Mouse (Mus musculus) gastrocnemius, postnatal 4 days (tissue): ENCODE measurements around the gene Larp6. TPM values are rescaled to one million over a fixed set of nuclear protein-coding genes. Genes with fewer than 3 reads are reported as not detected.

Source experiments
- DNase-seq, 2 experiments: peaks; one replicate each; pipeline ENCODE4 v3.0.0; 2021 to 2022; ENCODE audit warnings: low spot score in 2 of 2, mixed read lengths in 2 of 2
- total RNA-seq, 2 experiments: library from RNA; stranded (reverse); gene quantifications; 2 replicates each; pipeline ENCODE4 v1.2.3; 2021

Larp6 gene
- total RNA-seq, 2 experiments from 2014 or later, result 2.4 to 2.9 TPM

GRCm38 (mm10) chr9:60714191-60714590 lies 1.4 kb downstream of the Larp6 start:
- DNase-seq, result no peak

DNA sequence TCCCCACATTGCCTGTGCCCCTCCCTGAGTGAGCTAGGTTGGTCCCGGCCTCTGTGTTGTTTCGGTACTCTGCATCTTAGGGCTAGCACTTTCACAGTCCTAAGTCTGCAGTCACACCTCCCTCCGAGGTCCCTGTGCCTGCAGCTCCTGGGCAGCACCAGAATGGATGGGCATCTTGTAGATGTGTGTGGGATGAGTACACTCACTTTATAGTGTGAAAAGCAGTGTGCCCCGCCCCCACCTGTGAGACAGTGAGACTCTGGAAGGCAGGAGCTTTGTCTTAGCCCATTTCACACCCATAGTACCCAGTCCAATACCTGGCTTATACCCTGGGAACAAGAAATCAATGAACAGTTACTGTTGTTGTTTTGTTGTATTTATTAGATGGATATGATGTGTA lies 2.5 kb downstream of the Larp6 start:
- no peak for DNase-seq

GRCm38 (mm10) chr9:60715828-60716227 lies 3.0 kb downstream of the Larp6 start:
- no peak for DNase-seq

DNA sequence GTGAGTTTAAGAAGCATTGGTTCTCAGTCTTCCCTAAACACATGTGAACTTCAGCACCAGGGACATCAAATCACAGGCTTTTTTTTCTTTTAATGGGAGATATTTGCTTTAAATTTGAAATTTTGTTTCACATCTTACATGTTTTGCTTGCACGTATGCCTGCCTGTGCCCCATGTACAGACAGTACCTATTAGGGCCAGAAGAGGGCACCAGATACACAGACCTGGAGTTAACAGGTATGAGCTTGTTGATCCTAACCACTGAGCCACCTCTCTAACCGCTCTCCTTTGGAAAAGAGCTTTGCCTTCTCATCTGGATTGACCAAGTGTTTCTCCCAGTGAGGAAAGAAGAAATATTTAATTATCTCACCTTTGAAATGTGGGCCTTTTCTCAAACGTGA lies 5.5 kb downstream of the Larp6 start:
- DNase-seq, result no peak

DNA sequence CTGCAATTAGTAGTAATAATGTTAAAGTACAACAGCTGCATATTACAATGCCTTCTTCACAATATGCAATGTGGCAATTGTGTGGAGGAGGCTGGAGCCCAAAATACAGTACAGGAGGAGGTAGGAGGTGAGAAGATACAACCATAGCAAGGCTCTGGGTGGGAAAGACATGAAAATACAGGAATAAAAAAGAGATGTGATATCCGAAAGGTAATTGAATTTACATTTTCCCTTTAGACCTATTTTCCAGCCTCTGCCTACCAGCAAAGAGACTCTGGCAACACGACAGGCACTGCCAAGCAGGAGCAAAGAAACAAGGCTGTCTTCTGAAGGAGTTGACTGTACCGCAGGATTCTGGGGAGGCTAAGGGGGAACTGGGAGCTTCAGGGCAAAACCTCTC lies 6.9 kb downstream of the Larp6 start:
- DNase-seq, result no peak

- no peak for DNase-seq
Measured at GRCm38 (mm10) chr9:60724968-60725367, 12.2 kb downstream of the Larp6 start.

GRCm38 (mm10) chr9:60734321-60734720 lies 21.5 kb downstream of the Larp6 start:
- DNase-seq, result no peak

DNA sequence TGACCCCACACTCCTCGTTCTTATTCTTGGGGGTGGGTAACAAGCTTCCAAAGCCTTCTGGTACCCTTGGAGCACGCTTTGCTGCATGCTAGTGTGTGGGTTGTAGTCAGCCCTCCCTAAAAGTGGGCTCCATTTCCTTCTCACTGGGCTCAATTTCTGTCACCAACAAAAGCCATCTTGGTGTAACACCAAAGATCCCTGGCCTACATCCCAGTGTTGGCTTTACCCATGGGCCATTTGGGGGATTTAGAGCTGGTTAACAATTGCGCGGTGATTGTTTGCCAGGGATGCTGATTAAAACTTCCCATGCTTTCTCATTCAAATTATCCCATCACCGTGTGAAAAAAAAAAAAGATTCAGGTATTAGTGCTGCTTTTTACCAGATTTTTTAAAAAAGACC lies 26.3 kb downstream of the Larp6 start:
- DNase-seq, result no peak

- DNase-seq, result no peak
Measured at GRCm38 (mm10) chr9:60741436-60741835, 28.6 kb downstream of the Larp6 start.

- DNase-seq, result peak in 1 of 2 experiments; percentile 32
Measured at GRCm38 (mm10) chr9:60742516-60742915, 29.7 kb downstream of the Larp6 start.

DNA sequence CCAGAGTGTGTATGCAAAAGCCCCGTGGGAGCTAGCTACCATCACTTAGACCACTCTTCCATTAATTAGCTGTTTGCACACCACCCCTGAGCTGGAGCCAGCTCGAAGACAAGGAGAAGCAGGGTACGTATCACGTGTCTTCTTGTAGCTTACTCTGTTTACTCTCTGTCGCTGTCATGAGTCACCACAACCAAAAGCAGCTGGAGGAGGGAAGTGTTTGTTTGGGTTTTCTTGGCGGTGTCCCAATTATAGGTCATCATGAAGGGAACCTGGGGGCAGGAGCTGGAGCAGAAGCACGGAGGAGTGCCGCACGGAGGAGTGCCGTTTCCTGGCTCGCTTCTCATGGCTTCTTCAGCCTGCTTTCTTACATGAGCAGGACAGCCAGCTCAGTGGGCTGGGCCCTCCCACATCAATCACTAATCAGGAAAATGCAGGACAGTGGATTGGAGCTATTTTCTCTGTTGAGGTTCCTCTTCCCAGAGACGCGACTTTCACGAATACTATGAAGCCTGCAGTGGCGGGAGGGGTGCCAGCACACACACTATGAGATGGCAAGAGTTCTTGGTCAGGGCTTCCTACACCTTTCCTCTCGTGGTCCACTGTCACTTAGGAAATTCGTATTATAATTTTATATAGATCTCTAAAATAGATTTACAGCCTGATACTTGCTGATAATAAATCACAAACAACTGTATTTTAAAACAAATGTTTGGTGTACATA lies 30.6 kb downstream of the Larp6 start:
- no peak for DNase-seq

GRCm38 (mm10) chr9:60744171-60744969 lies 31.6 kb downstream of the Larp6 start:
- peak in 1 of 2 experiments; percentile 40 for DNase-seq

- DNase-seq, result no peak
Measured at GRCm38 (mm10) chr9:60744971-60745370, 32.2 kb downstream of the Larp6 start.

- DNase-seq, result no peak
Measured at GRCm38 (mm10) chr9:60746561-60746960, 33.8 kb downstream of the Larp6 start.

DNA sequence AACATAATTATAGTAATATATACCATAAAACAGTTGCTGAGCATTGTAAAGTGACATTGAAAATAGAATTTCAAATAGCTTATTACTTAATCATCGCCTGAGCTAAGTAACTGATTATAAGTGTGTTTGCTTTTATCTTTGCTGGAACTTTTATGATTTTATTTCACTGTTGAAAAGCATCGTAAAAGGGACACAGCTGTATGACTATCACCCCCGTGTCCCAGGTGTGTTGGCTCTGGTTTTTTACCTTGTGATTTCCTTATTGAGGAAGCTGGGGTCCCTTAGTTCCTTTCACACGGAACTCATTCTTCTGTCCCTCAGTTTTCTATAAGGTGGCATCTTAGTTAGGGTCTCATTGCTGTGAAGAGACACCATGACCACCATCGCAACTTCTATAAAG lies 34.9 kb downstream of the Larp6 start:
- no peak for DNase-seq

DNA sequence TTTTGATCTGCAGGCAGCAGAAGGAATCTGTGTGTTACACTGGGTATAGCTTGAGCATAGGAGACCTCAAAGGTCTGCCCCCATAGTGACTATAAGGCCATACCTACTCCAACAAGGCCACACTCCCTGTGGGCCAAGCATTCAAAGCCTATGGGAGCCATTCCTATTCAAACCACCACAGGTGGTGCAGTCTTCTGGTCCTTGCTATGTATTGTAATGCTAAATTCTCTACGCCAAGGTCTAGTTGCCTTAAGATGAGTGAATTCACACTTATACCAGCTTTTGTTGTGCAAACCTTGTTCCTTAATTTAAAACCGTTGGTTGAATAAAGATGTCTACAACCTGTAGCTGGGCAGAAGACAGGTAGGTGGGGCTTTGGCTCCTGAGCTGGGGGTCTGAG lies 35.4 kb downstream of the Larp6 start:
- DNase-seq, result no peak

DNA sequence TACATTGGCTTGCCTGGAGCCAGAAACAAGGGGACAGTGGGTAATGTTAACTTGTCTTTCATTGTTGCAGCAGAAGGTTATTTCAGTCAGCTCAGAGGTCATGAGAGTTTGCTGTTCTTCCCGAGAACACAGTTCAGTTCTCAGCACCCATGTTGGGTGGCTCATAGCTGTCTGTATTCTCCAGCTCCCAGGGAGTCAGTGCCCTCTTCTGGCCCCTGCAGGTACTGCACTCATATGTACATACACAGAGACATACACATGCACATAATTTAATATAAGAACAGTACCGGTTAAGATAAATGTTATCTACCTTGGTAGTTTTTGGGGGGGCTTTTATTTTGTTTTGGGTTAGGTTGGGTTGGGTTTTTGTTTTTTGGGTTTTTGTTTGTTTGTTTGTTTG lies 36.3 kb downstream of the Larp6 start:
- DNase-seq, result no peak

DNA sequence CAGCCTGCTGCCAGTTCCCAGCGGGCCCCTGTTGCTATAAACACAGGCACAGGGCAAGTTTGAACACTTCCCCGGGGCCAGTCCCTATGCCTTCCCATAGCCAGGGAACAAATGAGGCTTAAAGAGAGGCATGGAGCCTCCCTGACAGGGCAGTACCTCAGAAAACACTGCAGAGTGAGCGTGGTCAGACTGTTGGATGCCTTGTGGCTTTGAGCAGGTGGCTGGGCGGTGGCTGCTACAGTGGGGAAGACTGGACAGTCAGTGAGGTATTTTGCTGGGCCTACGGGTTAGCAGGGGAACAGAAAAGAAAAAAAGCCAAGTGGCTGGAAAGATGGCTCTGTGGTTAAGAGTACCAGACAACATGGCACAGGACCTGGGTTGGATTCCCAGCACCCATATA lies 38.3 kb downstream of the Larp6 start:
- no peak for DNase-seq

DNA sequence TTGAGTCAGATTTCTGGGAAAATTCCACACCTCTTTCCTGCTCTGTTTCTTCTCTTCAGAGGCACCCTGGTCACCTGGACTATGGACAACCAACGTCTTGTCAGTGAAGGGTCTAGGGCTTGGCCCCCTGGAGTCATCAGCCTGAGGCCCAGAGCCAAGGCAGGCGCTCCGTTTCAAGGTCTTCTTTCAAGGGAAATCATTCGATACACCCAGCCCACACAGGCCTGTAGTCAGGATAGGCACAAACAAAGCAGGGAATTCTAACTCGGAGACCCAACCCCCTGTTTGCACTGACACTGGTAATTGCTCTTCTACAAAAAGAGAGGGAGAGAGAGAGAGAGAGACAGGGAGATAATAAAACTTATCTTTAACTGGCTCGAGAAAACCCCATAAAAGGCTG lies 39.2 kb downstream of the Larp6 start:
- no peak for DNase-seq

DNA sequence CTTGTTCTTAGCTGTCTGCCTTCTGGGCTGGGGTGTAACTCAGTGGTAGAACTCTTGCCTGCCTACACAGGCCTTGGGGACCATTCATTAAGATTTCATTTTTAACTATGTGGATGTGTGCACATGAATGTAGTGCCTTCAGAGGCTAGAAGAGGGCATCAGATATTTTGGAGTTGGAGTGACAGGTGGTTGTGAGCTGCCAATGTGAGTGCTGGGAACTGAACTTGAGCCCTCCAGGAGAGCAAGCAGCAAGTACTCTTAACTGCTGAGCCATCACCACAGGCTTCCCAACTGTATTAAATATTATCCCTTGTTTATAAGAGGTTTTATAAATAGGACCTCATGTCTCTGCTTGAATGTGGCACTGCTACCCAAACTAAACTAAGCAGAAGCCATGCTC lies 39.8 kb downstream of the Larp6 start:
- no peak for DNase-seq

GRCm38 (mm10) chr9:60756258-60756657 lies 43.5 kb downstream of the Larp6 start:
- peak; percentile 62 to 77 for DNase-seq

GRCm38 (mm10) chr9:60756866-60757740 lies 44.3 kb downstream of the Larp6 start:
- no peak for DNase-seq
